Mouse (Mus musculus) forebrain, embryonic 14.5 days (tissue): ENCODE results near the gene Xrcc3. TPM values are rescaled to one million over a fixed set of nuclear protein-coding genes. Genes with fewer than 3 reads are reported as not detected.
A peak's percentile ranks its signal among the peaks of the same experiment; 100 is the strongest.

Experiments
- ATAC-seq: fragments of 200-750 bp; cut with Nextera tagmentation; 2 replicates; pipeline ENCODE4 v1.8.0; 2017; ENCODE audit warnings: mild to moderate bottlenecking, moderate library complexity
- DNase-seq: peaks from one replicate; pipeline ENCODE4 v3.0.0-alpha.2; 2015; ENCODE audit warnings: low spot score
- H3K27ac ChIP-seq: fragments of 300-500 bp; sonication (generic); 2 replicates; pipeline ENCODE4 v1.5.1; 2014; ENCODE audit warnings: low read depth, mild to moderate bottlenecking, control low read depth, low read length, moderate library complexity
- H3K27me3 ChIP-seq: fragments of 300-500 bp; sonication (generic); replicated peaks from 2 replicates; pipeline ENCODE4 v1.6.1; 2014; ENCODE audit warnings: low read length, control low read depth, mixed read lengths; ENCODE audit not compliant: control insufficient read depth, insufficient read depth
- H3K36me3 ChIP-seq: fragments of 300-500 bp; sonication (generic); 2 replicates; pipeline ENCODE4 v1.6.1; 2014; ENCODE audit warnings: low read length, control low read depth; ENCODE audit not compliant: control insufficient read depth, insufficient read depth
- H3K4me1 ChIP-seq: fragments of 300-500 bp; sonication (generic); 2 replicates; pipeline ENCODE4 v1.6.1; 2014; ENCODE audit warnings: antibody characterized with exemption, low read length, control low read depth; ENCODE audit not compliant: control insufficient read depth, insufficient read depth
- H3K4me2 ChIP-seq: fragments of 300-500 bp; sonication (generic); 2 replicates; pipeline ENCODE4 v1.6.1; 2014; ENCODE audit warnings: mild to moderate bottlenecking, control low read depth, low read length
- H3K4me3 ChIP-seq: fragments of 300-500 bp; sonication (generic); 2 replicates; pipeline ENCODE4 v1.5.1; 2014; ENCODE audit warnings: low read depth, low read length, control low read depth
- H3K9ac ChIP-seq: fragments of 300-500 bp; sonication (generic); 2 replicates; pipeline ENCODE4 v1.6.1; 2014; ENCODE audit warnings: mild to moderate bottlenecking, low read length, control low read depth, moderate library complexity
- H3K9me3 ChIP-seq: fragments of 300-500 bp; sonication (generic); replicated peaks from 2 replicates; pipeline ENCODE4 v1.6.1; 2016; ENCODE audit warnings: low read length, control low read depth, mixed read lengths; ENCODE audit not compliant: control insufficient read depth
- WGBS: fragments of 180-500 bp; shearing (Covaris S2); extraction: QIAGEN DNeasy Blood & Tissue Kit; methylation state at CpG from one replicate; pipeline ENCODE4 v1.1.7; 2014; 5-methylcytosine and 5-hydroxymethylcytosine counted together
- polyA plus RNA-seq: library from polyadenylated mRNA; unstranded; fragments of >200 nt; fragmentation: Nextera tagmentation; extraction: Ambion mirVana; gene quantifications from 2 replicates; pipeline ENCODE4 v1.2.1, GENCODE M21; 2014

Xrcc3 gene
- polyA plus RNA-seq, 1 experiment from 2014 or later, result 3.7 TPM

GRCm38 (mm10) chr12:111812075-111812474 lies 1.6 kb downstream of the Xrcc3 start:
- peaks cover 19% of the 10 kb centered on the region for H3K4me1 ChIP-seq
- H3K9ac ChIP-seq, result no peak overlapping the region
- H3K9me3 ChIP-seq, result no peaks in the 10 kb centered on the region
- DNase-seq (no peak), ATAC-seq (no peak)
- H3K27ac ChIP-seq, result no peak overlapping the region
- H3K4me2 ChIP-seq, result no peak overlapping the region
- peaks cover 18% of the 10 kb centered on the region for H3K36me3 ChIP-seq
- no peak overlapping the region for H3K4me3 ChIP-seq
- WGBS, result 92% methylated on average over 12 of the region's 13 CpGs
- no peaks in the 10 kb centered on the region for H3K27me3 ChIP-seq

- Histone ChIP-seq H3K9ac (peak overlapping the region; percentile 21; the same call in 1 of the 2 replicates), H3K4me1 (peaks cover 11% of the 10 kb centered on the region), H3K9me3 (no peaks in the 10 kb centered on the region), H3K36me3 (peaks cover 41% of the 10 kb centered on the region), H3K27ac (peak overlapping the region; percentile 75), H3K27me3 (no peaks in the 10 kb centered on the region), H3K4me3 (no peak overlapping the region), H3K4me2 (no peak overlapping the region)
- peak; percentile 16 for ATAC-seq
- WGBS, result 4% methylated on average over 9 of the region's 9 CpGs
- peak; percentile 75 for DNase-seq
Measured at GRCm38 (mm10) chr12:111809762-111810161, 3.9 kb downstream of the Xrcc3 start.

- Histone ChIP-seq H3K4me2 (no peak overlapping the region), H3K4me3 (no peak overlapping the region), H3K9ac (no peak overlapping the region), H3K4me1 (peaks cover 9% of the 10 kb centered on the region), H3K27me3 (no peaks in the 10 kb centered on the region), H3K9me3 (no peaks in the 10 kb centered on the region), H3K27ac (no peak overlapping the region), H3K36me3 (peaks cover 49% of the 10 kb centered on the region)
- no peak for ATAC-seq
- 96% methylated on average over 6 of the region's 6 CpGs for WGBS
- no peak for DNase-seq
Measured at GRCm38 (mm10) chr12:111808775-111809174, 4.9 kb downstream of the Xrcc3 start.

DNA sequence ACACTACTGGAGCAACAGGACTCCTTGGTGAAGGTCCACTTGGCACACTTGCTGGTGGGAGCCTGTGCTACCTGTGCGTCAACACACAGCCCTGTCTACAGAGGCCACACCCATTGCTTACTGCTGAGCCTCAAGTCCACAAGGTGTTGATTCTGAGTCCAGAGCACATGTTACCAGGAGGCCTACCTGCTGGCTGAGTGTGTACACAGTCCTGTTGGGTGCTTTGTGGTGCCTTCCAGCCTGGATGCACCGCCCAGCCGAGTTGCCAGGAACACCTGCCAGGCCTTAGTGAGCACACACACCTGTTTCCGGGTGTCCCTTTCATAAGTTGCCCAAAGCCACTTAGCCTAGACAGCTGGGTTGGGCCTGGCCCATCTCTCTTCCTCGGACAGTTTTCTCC lies 10.1 kb downstream of the Xrcc3 start:
- no peak overlapping the region for H3K4me3 ChIP-seq
- 87% methylated on average over 5 of the region's 5 CpGs for WGBS
- no peak overlapping the region for H3K27ac ChIP-seq
- no peaks in the 10 kb centered on the region for H3K9me3 ChIP-seq
- H3K36me3 ChIP-seq, result peaks cover 87% of the 10 kb centered on the region
- no peaks in the 10 kb centered on the region for H3K27me3 ChIP-seq
- H3K9ac ChIP-seq, result no peak overlapping the region
- no peaks in the 10 kb centered on the region for H3K4me1 ChIP-seq
- DNase-seq (no peak), ATAC-seq (no peak)
- no peak overlapping the region for H3K4me2 ChIP-seq

DNA sequence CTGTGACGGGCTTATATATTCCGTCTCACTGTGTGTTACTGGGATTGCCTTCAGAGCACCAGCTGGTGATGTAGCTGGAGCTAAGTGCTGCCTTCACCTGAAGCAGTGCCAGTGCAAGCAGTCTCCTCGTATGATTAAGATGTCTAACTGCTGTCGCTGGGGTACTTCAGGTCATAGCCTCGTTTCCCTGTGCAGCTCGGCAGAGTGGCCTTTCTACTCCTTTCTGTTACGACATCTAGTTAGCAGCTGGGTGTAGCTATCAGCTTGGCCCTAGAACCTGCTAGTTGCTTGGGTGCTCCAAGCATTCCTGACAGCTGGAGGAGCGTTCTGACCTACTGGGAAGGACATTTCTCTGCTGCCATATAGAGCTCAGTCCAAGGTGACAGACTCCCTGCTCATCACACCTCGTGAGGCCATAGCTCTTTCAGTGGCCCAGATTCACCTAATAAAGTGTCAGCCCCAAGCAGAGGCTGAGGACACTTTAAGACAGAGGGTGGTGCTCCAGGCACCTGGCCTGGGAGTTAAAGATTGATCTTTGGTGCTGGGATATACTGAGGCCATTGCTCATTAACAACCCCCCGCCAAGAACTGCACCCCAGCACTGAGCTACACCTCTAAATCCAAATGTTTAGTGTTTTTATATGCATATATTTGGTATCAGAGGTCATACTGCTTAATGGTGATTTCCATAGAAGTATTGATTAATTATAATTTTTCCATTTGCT lies 13.1 kb downstream of the Xrcc3 start:
- 89% methylated on average over 10 of the region's 10 CpGs for WGBS
- DNase-seq, result no peak

DNA sequence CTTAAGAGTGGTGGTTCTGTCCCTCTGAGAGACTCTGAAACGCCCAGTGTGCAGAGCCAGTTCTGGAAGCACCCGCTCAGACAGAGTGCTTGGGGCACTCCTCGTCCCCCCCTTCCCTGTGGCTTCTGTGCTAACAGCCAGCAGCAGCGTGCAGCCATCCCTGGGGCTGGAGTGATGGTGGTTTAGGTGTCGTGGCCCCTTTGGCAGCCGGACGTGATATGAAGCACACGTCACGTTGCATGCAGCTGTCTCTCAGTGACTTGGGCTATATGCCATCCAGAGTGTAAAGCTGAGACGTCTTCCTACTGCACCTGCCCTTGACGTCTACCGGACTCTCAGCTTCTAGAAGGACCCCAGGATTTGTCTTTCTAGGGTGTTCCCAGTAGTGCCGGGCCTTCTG lies 15.2 kb downstream of the Xrcc3 start:
- Histone ChIP-seq H3K9ac (no peak overlapping the region), H3K4me3 (no peak overlapping the region), H3K4me2 (no peak overlapping the region), H3K27ac (no peak overlapping the region), H3K4me1 (no peaks in the 10 kb centered on the region), H3K36me3 (peaks cover 87% of the 10 kb centered on the region), H3K27me3 (no peaks in the 10 kb centered on the region), H3K9me3 (no peaks in the 10 kb centered on the region)
- WGBS, result 94% methylated on average over 13 of the region's 13 CpGs
- no peak for ATAC-seq
- no peak for DNase-seq

More for the DNA sequence above, 13.1 kb downstream of the Xrcc3 start:
- Histone ChIP-seq H3K36me3 (peaks cover 85% of the 10 kb centered on the region), H3K9me3 (no peaks in the 10 kb centered on the region), H3K27me3 (no peaks in the 10 kb centered on the region), H3K9ac (no peak overlapping the region), H3K4me1 (no peaks in the 10 kb centered on the region), H3K4me3 (no peak overlapping the region), H3K4me2 (no peak overlapping the region), H3K27ac (no peak overlapping the region)
- no peak for ATAC-seq

- H3K27me3 ChIP-seq, result no peaks in the 10 kb centered on the region
- no peaks in the 10 kb centered on the region for H3K4me1 ChIP-seq
- WGBS, result 85% methylated on average over 8 of the region's 8 CpGs
- no peak overlapping the region for H3K4me3 ChIP-seq
- no peaks in the 10 kb centered on the region for H3K9me3 ChIP-seq
- ATAC-seq (no peak), DNase-seq (no peak)
- no peak overlapping the region for H3K27ac ChIP-seq
- peaks cover 87% of the 10 kb centered on the region for H3K36me3 ChIP-seq
- no peak overlapping the region for H3K9ac ChIP-seq
- H3K4me2 ChIP-seq, result no peak overlapping the region
Measured at GRCm38 (mm10) chr12:111797251-111797650, 16.4 kb downstream of the Xrcc3 start.

GRCm38 (mm10) chr12:111795180-111795895 lies 18.3 kb downstream of the Xrcc3 start:
- no peak overlapping the region for H3K27ac ChIP-seq
- no peak overlapping the region for H3K4me2 ChIP-seq
- H3K4me3 ChIP-seq, result no peak overlapping the region
- peaks cover 3% of the 10 kb centered on the region; the same call in 1 of the 2 replicates for H3K4me1 ChIP-seq
- H3K36me3 ChIP-seq, result peaks cover 90% of the 10 kb centered on the region
- WGBS, result 89% methylated on average over 28 of the region's 28 CpGs
- DNase-seq, result no peak
- no peaks in the 10 kb centered on the region for H3K27me3 ChIP-seq
- H3K9me3 ChIP-seq, result no peaks in the 10 kb centered on the region
- ATAC-seq, result no peak
- no peak overlapping the region for H3K9ac ChIP-seq
